Mouse (Mus musculus) C2C12 (cell line): Measurements from ENCODE around the gene Nrf1. TPM values are rescaled to one million over a fixed set of nuclear protein-coding genes. Genes with fewer than 3 reads are reported as not detected.

Source experiments
- H3K27me3 ChIP-seq: one replicate; pipeline ENCODE4 v1.6.1; 2011; ENCODE audit not compliant: control insufficient read depth, insufficient read depth, insufficient read length
- H3K36me3 ChIP-seq: one replicate; pipeline ENCODE4 v1.6.1; 2011; ENCODE audit not compliant: control insufficient read depth, insufficient read depth
- H3K4me3 ChIP-seq: one replicate; pipeline ENCODE4 v1.5.1; 2011; ENCODE audit warnings: mild to moderate bottlenecking, control low read depth; ENCODE audit not compliant: poor library complexity, insufficient read depth, severe bottlenecking
- H3K79me2 ChIP-seq: one replicate; pipeline ENCODE4 v1.6.1; 2011; ENCODE audit not compliant: control insufficient read depth, insufficient read depth
- H3K79me3 ChIP-seq: one replicate; pipeline ENCODE4 v1.6.1; 2011; ENCODE audit warnings: low read depth, control low read depth
- H3ac ChIP-seq: one replicate; pipeline ENCODE3; 2011; ENCODE audit warnings: low read depth; ENCODE audit not compliant: control insufficient read depth, insufficient read length
- CEBPB ChIP-seq: IDR thresholded peaks from one replicate; pipeline ENCODE4 v1.6.1; 2011; ENCODE audit warnings: low read depth, mild to moderate bottlenecking, control low read depth, moderate library complexity
- CTCF ChIP-seq: IDR thresholded peaks from one replicate; pipeline ENCODE4 v1.5.1; 2011; ENCODE audit not compliant: control insufficient read depth, insufficient read depth, insufficient read length
- FOSL1 ChIP-seq: IDR thresholded peaks from one replicate; pipeline ENCODE4 v1.8.0; 2011; ENCODE audit warnings: mild to moderate bottlenecking, low read length; ENCODE audit not compliant: poor library complexity, insufficient read depth, severe bottlenecking
- MAX ChIP-seq: IDR thresholded peaks from one replicate; pipeline ENCODE4 v1.6.1; 2011; ENCODE audit warnings: mild to moderate bottlenecking, control low read depth
- MYOD1 ChIP-seq: IDR thresholded peaks from one replicate; pipeline ENCODE4 v1.6.1; 2011; ENCODE audit warnings: low read depth; ENCODE audit not compliant: control insufficient read depth, insufficient read length
- MYOG ChIP-seq: IDR thresholded peaks from one replicate; pipeline ENCODE4 v1.6.1; 2011; ENCODE audit not compliant: control insufficient read depth, insufficient read length; ENCODE audit errors: extremely low read depth
- USF1 ChIP-seq: IDR thresholded peaks from one replicate; pipeline ENCODE4 v1.6.1; 2011; ENCODE audit warnings: low read depth, mild to moderate bottlenecking, control low read depth, moderate library complexity
- polyA plus RNA-seq: library from polyadenylated mRNA; unstranded; fragments of >200 nt; fragmentation: generic; extraction: Trizol; gene quantifications from one replicate; pipeline ENCODE4 v1.2.1, GENCODE M21; 2012; ENCODE audit warnings: missing spikeins

The Nrf1 gene
- polyA plus RNA-seq, 1 experiment = 33.7 TPM

DNA sequence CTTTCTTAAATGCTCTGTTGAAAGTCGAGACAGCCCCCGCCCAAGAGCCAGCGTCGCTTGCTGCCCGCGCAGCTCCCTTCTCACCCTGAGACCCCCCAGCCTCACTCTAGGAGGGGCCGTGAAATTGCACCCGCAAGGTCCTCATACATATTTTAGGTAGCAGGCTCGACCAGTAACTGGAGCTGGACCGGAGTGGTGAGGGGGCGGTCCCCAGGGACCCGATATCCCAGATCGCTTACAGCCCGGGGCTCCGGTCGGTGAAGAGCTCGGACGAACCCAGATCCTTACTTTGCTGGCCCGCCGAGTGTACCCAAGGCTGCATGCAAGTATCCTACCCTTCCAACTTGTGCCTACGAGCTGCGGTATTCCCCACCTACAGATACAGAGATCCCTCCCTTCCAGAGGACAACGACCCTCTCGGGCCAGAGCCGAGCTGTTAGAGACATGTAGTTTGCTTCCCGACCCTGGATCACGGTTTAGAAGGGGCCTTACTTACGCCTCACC, 128.2 kb downstream of the Nrf1 start:
- TF ChIP-seq USF1 (no peak), CEBPB (no peak), MAX (no peak), MYOD1 (no peak), FOSL1 (no peak), MYOG (no peak), CTCF (no peak)
- no peaks in the 10 kb centered on the region for H3K36me3 ChIP-seq
- H3K4me3 ChIP-seq = no peak overlapping the region
- H3K79me3 ChIP-seq = peaks cover 19% of the 10 kb centered on the region
- peaks cover 29% of the 10 kb centered on the region for H3K79me2 ChIP-seq
- no peak overlapping the region for H3ac ChIP-seq
- peaks cover 35% of the 10 kb centered on the region for H3K27me3 ChIP-seq

DNA sequence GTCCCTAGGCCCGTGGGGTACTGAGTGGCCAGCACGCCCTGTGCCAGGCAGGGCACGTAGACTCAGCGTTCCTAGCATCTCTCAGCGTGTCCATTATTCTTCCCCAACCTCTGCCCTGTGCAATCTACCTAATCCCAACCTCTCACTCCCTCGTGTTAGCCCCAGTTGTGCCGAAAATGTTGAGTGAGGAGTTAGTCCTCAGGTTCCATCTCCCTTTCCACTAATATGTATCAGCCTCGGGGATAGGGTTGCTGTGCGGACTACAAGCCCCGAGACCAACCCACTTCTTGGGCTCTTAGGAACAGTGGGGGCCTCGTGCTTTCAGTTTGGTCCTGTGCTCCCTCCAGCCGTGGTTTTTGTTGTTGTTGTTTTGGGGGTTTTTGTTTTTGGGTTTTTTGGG, 128.7 kb downstream of the Nrf1 start:
- Histone ChIP-seq H3K79me3 (peaks cover 15% of the 10 kb centered on the region), H3ac (no peak overlapping the region), H3K79me2 (peaks cover 23% of the 10 kb centered on the region), H3K27me3 (peaks cover 40% of the 10 kb centered on the region), H3K36me3 (no peaks in the 10 kb centered on the region), H3K4me3 (no peak overlapping the region)
- TF ChIP-seq USF1 (no peak), CEBPB (no peak), MAX (no peak), FOSL1 (no peak), MYOD1 (no peak), MYOG (no peak), CTCF (no peak)

DNA sequence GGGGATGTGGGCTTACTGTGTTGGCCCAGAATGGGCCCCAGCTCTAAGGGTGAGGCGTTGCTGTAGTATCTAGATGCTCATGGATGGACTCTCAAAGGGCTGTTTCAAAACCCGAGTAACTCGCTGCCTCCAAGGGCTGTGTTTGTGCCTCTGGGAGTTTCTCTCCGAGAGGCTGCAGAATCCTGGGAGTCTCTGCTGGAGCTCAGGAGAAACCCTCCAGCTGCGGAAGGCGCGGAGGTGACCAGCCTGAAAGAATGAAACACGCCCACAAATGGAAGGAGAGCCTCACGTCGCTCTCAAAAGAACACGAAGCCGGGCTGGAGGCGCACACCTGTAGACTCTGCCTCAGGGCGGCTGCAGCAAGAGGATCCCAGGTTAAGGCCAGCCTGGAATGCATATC, 129.5 kb downstream of the Nrf1 start:
- Histone ChIP-seq H3K79me3 (peaks cover 8% of the 10 kb centered on the region), H3K27me3 (peaks cover 47% of the 10 kb centered on the region), H3ac (no peak overlapping the region), H3K4me3 (no peak overlapping the region), H3K79me2 (peaks cover 15% of the 10 kb centered on the region), H3K36me3 (no peaks in the 10 kb centered on the region)
- TF ChIP-seq MAX (no peak), MYOD1 (no peak), USF1 (no peak)

DNA sequence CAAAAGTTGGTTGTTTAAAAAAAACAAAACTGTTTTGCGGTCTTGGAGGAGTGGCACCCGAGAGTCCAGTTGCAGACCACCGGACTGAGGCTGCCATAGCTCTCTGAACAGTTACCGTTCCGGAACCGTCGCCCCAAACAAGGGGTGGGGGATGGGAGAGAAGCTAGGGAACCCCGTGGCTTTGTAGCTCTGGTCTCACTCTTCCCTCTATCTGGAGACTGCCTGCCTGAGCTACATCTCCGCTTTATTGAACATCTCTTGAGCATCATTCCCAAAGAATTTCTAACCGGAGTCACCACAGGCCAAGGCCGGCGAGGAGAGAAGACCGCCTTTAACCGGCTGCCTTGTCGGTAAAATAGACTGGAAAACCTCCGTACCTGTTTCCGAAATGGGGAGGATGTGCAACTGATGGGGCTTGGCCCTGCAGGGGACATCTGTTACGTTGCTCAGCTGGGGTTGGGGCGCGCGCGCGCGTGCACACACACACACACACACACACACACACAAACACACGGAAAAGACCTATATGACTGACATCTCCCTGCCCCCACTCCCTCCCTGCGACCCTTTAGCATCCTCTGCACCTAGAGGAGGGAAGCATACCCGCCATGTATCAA, 130.3 kb downstream of the Nrf1 start:
- no peak overlapping the region for H3K4me3 ChIP-seq
- no peaks in the 10 kb centered on the region for H3K36me3 ChIP-seq
- peaks cover 54% of the 10 kb centered on the region for H3K27me3 ChIP-seq
- peaks cover 7% of the 10 kb centered on the region for H3K79me2 ChIP-seq
- H3ac ChIP-seq = no peak overlapping the region
- H3K79me3 ChIP-seq = peaks cover 4% of the 10 kb centered on the region
- TF ChIP-seq CEBPB (no peak), FOSL1 (no peak), CTCF (no peak), MYOG (no peak), USF1 (no peak), MAX (no peak), MYOD1 (no peak)

DNA sequence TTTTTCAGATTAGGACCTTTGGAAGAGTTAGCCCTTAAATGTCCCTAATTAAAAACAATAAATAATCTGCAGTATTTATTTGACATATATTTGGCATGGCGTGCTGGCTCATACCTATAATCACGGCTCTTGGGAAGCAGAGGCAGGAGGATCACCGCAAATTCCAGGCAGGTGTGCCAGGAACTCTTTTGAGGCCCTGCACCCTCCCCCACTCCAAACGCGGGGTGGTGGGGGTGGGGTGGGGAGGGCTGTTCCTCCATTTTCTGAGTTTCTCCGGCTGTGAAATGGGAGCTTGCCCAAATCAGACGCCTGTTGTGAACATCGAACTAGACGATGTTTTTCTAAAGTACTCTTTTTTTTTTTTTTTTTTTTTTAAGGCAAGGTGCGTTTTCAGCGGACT, 131.3 kb downstream of the Nrf1 start:
- Histone ChIP-seq H3K79me3 (no peaks in the 10 kb centered on the region), H3K27me3 (peaks cover 62% of the 10 kb centered on the region), H3ac (no peak overlapping the region), H3K4me3 (no peak overlapping the region), H3K79me2 (no peaks in the 10 kb centered on the region), H3K36me3 (no peaks in the 10 kb centered on the region)
- TF ChIP-seq CTCF = no peak
- no peak for TF ChIP-seq MYOD1
- TF ChIP-seq MYOG = no peak
- no peak for TF ChIP-seq USF1
- no peak for TF ChIP-seq FOSL1

DNA sequence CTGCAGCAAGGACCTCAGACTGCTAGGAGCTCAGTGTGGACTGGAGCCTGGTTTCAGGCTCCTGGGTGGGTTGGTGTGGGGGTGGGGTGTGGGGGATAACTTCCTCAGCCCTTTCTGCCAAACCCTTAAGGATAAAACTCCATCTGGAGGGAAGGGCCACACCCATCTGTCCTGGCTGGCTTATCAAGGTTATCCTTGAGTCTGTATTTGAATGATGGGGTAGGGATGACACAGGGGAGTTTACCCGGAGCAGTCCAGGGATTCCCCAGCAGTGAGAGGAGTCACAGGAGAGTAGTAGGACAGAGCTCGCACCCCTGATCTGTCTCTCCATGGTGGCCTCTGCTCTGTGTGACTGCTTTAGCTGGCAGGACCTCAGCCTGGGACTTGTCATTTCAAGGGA, 132.5 kb downstream of the Nrf1 start:
- Histone ChIP-seq H3K27me3 (peaks cover 66% of the 10 kb centered on the region), H3K36me3 (no peaks in the 10 kb centered on the region), H3K4me3 (no peak overlapping the region), H3K79me2 (no peaks in the 10 kb centered on the region), H3ac (no peak overlapping the region), H3K79me3 (no peaks in the 10 kb centered on the region)
- TF ChIP-seq MYOD1 (no peak), CTCF (no peak), FOSL1 (no peak)
